Mouse (Mus musculus) mature B cell (primary cell): ENCODE measurements around the gene Ly6g5c.

Experiments
- in situ Hi-C: fragments of 300-500 bp; cut with MboI; formaldehyde crosslinking; loops from 2 replicates; pipeline ENCODE4 v1.14.3; 2019

Ly6g5c gene

DNA sequence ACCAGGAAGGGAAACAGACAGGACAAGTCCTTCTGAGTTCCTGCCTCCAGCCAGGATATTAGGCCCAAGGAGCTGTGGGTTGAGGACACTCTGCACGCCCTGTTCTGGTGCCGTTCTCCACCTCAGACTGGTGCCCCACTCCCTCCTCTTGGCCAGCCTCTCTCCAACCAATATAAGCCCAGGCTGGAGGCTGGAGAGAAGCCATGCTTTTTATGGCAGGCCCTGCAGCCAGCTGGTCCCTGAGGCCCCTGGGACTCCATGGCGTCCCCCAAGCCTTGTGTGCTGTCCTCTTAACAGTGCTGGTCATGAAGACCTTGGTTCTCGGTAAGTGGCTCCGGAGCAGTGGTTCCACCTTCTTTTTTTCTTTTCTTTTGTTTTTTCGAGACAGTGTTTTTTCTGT, at the start of gene Ly6g5c:
TSS of gene Ly6g5c (plus strand) at position 183 of the 400 bp plus-strand sequence.
- in situ Hi-C loops, result no loop called here

DNA sequence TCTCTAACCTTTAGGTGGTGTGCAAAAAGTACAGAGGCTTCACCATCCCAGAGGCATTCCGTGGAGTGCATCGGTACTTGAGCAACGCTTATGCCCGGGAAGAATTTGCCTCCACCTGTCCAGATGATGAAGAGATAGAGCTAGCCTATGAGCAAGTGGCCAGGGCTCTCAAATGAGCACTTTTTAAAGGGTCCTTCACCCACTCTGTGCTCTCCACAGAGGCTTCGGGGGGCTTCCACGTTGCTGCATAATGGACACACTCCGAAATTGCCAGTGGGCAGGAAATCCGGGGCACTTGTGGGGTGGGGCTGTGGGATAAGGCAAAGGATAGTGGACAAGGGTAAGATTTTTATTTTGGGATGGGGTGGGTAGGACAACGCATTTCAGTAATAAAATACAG, 49.8 kb upstream of the Ly6g5c start:
- in situ Hi-C loops, result loop anchor here (10.0 kb wide), 1 partner anchor 54 kb away; the partner anchor contains the start of gene Vars

GRCm38 (mm10) chr17:35058911-35059892, 48.9 kb upstream of the Ly6g5c start, which contains the start of gene Ddah2:
TSS of gene Ddah2 (plus strand) at chr17:35059035.
- in situ Hi-C loops, result loop anchor here (10.0 kb wide), 1 partner anchor 54 kb away; the partner anchor contains the start of gene Vars

- in situ Hi-C loops, result loop anchor here (5.0 kb wide), 1 partner anchor 38 kb away; no protein-coding TSS in a partner anchor
Observed at GRCm38 (mm10) chr17:35060071-35060470, 48.0 kb upstream of the Ly6g5c start.

DNA sequence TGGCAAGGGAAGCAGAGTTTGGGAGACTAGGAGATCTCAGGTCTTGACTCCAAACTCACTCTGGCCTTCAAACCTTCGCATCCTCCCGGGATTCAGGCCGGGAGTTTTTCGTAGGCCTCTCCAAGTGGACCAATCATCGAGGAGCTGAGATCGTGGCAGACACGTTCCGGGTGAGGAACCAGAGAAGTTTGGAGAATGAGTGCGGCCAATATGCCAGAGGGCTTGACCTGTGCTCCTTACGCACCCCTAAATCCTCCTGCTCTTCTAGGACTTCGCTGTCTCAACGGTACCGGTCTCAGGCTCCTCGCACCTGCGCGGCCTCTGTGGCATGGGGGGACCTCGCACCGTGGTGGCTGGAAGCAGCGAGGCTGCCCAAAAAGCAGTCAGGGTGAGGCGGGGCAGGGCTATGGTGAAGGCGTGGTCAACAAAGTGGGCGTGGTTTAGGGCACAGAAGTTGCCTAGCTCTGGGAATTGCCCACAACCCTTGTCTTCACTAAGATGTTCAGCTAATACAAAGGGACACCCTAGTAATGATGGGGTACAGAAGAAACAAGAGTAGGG, 47.3 kb upstream of the Ly6g5c start:
- in situ Hi-C loops, result loop anchor here (5.0 kb wide), 1 partner anchor 39 kb away; no protein-coding TSS in a partner anchor

DNA sequence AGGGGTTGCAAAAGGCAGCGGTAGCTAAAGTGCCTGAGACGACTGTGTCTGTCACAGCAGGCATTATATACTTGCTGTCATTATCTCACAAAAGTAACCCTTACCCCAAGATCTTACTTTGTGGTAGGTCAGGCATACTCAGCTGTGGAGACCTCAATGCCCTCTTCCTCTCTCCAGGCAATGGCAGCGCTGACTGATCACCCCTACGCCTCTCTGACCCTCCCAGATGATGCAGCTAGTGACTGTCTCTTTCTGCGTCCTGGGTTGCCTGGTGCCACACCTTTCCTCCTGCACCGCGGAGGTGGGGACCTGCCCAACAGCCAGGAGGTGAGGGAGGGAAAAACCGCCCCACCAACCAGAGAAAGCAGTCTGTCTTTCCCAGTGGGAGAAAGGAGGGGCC, 46.8 kb upstream of the Ly6g5c start:
- in situ Hi-C loops, result loop anchor here (5.0 kb wide), 1 partner anchor 39 kb away; no protein-coding TSS in a partner anchor

- in situ Hi-C loops, result loop anchor here (5.0 kb wide), 1 partner anchor 41 kb away; no protein-coding TSS in a partner anchor
Observed at GRCm38 (mm10) chr17:35063466-35063865, 44.6 kb upstream of the Ly6g5c start.

GRCm38 (mm10) chr17:35064378-35064877, 43.7 kb upstream of the Ly6g5c start:
- in situ Hi-C loops, result loop anchor here (5.0 kb wide), 1 partner anchor 42 kb away; no protein-coding TSS in a partner anchor

GRCm38 (mm10) chr17:35064951-35065947, 42.8 kb upstream of the Ly6g5c start, which contains the start of gene Ly6g6c:
TSS of gene Ly6g6c (plus strand) at chr17:35065388.
- in situ Hi-C loops, result loop anchor here (5.0 kb wide), 1 partner anchor 43 kb away; no protein-coding TSS in a partner anchor

GRCm38 (mm10) chr17:35066084-35066483, 42.0 kb upstream of the Ly6g5c start, which contains the start of gene Mpig6b:
TSS of gene Mpig6b (minus strand) at chr17:35066184.
- in situ Hi-C loops, result no loop called here

GRCm38 (mm10) chr17:35068213-35068914, 39.7 kb upstream of the Ly6g5c start:
- in situ Hi-C loops, result no loop called here

DNA sequence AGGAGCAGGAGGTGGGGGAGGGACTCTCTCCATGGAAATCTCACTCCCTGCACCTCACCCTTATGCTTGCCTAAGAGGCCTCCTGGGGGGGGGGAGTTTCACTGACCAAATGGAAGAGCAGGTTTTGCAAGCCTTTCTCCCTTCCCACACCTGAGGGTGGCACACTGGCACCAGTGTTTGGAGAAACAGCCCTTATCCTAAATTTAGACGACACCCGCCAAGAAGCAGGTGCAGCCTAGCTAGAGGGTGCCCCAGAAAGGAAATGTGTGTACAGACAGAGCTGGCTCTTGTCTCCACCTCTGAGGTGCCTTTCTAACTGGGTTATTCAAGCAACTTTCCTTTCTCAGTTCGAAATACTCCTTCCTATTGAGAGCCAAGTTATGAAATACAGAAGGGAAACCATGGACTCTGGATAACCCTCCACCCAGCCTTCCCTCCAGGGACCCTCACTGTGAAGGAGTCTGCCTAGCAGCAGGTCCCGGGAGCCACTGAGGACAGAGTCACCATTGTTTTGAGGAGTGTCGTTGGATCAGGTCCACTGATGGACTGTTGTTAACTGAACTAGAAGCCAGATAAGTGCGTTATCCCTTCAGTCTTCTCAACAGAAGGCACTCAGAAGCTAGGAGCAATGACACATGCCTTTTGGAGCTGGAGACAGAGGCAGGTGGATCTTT, 37.4 kb upstream of the Ly6g5c start:
- in situ Hi-C loops, result no loop called here

DNA sequence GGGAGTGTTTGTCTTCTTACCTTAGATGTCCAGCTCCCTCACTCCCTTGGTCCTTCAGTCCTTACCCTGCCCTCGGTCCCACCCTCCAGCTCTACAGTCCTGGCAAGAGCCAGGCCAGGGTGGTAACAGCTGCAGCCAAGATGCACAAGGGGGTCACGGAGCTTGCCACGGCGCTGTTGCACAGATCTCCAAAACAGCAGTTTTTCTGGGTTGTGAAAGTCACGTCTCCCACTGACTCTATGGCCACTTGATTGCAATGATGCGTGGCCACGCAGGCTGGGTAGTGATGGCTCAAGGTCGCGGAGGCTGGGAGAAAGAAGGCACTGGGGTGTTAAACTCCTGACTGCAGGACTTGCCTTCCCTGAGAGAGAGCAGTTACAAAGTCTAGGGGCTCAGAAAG, 36.6 kb upstream of the Ly6g5c start:
- in situ Hi-C loops, result no loop called here

- in situ Hi-C loops, result no loop called here
Observed at GRCm38 (mm10) chr17:35074097-35074496, 34.0 kb upstream of the Ly6g5c start.

DNA sequence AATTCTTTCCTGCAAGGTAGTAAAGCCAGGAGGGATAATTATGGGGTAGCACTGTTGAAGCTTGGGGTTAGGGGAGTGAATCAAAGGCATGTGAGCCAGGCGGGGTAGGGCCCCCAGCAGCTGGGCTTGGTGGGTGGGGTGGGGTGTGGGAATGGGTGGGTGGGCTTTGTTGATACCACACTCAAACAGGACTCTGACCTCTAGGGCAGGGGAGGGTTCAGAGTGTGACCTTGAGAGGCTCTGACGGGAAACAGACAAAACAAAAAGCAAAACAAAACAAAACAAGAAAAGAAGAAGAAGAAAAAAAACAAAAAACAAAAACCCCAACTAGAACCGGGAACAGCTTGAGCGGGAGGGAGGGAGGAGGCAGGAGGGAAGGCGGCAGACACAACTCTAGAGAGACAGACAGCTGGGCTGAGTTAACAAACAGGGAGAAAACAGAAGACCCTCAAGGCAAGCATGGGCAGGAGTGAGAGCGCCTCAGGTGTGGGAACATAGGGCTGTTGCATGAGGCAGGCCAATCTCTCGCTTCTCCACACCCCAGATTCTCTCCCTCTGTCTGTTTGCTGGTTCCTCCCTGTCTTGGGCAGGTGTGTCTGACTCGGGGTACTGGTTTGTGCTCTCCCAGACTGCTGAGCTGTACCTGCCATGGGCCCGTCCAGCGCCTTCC, 31.4 kb upstream of the Ly6g5c start, which contains the start of gene Ly6g6e:
TSS of gene Ly6g6e (plus strand) at position 396 of the 670 bp plus-strand sequence.
- in situ Hi-C loops, result no loop called here

GRCm38 (mm10) chr17:35077285-35077684, 30.8 kb upstream of the Ly6g5c start:
- in situ Hi-C loops, result no loop called here

DNA sequence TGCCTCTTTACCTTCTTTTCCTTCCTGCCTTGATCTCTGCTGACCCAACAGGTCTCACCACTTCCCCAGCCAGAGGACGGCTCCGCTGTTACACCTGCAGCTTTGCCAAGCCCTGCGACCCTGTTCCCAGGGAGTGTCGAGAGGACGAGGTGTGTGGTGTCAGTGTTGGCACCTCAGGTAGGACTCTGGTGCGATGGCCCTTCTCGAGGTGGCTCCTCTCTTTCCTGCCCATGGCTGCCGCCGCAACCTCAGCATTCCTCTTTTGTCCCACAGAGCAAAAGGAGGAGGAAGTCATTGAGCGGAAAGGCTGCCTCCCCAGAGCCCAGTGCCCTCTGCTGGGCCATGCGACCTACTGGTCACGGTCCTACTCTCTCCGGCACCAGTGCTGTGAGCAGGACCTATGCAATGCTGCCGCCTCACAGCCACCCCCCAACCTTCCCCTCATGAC, 30.3 kb upstream of the Ly6g5c start, which contains the start of gene Ly6g6d:
TSS of gene Ly6g6d (minus strand) at position 280 of the 448 bp plus-strand sequence.
- in situ Hi-C loops, result no loop called here

GRCm38 (mm10) chr17:35079778-35080177, 28.3 kb upstream of the Ly6g5c start:
- in situ Hi-C loops, result no loop called here

GRCm38 (mm10) chr17:35080248-35080647, 27.8 kb upstream of the Ly6g5c start:
- in situ Hi-C loops, result no loop called here
